Mouse (Mus musculus) kidney, postnatal 0 days (tissue): Measurements from ENCODE around the gene Gm2a. TPM values are rescaled to one million over a fixed set of nuclear protein-coding genes. Genes with fewer than 3 reads are reported as not detected.

ENCODE experiments used
- ATAC-seq: fragments of 200-750 bp; cut with Nextera tagmentation; replicated peaks from 2 replicates; pipeline ENCODE4 v1.8.0; 2017; ENCODE audit warnings: low read depth, moderate number of reproducible peaks, moderate TSS enrichment, moderate library complexity; ENCODE audit not compliant: low FRiP score
- DNase-seq: peaks from one replicate; pipeline ENCODE4 v3.0.0-alpha.2; 2016; ENCODE audit warnings: low spot score
- H3K27ac ChIP-seq: fragments of 300-500 bp; sonication (generic); 2 replicates; pipeline ENCODE4 v1.5.1; 2014; ENCODE audit warnings: mild to moderate bottlenecking
- H3K27me3 ChIP-seq: fragments of 300-500 bp; sonication (generic); 2 replicates; pipeline ENCODE4 v1.6.1; 2014; ENCODE audit warnings: low read length, mixed read lengths; ENCODE audit not compliant: insufficient read depth
- H3K36me3 ChIP-seq: fragments of 300-500 bp; sonication (generic); 2 replicates; pipeline ENCODE4 v1.6.1; 2014; ENCODE audit warnings: low read length, mixed read lengths; ENCODE audit not compliant: insufficient read depth
- H3K4me1 ChIP-seq: fragments of 300-500 bp; sonication (generic); replicated peaks from 2 replicates; pipeline ENCODE4 v1.6.1; 2014; ENCODE audit warnings: antibody characterized with exemption, low read length, mixed read lengths; ENCODE audit not compliant: insufficient read depth
- H3K4me2 ChIP-seq: fragments of 300-500 bp; sonication (generic); 2 replicates; pipeline ENCODE4 v1.6.1; 2014; ENCODE audit warnings: mild to moderate bottlenecking, low read length, moderate library complexity, mixed read lengths
- H3K4me3 ChIP-seq: fragments of 300-500 bp; sonication (generic); replicated peaks from 2 replicates; pipeline ENCODE4 v1.5.1; 2014; ENCODE audit warnings: low read depth, low read length
- H3K9ac ChIP-seq: fragments of 300-500 bp; sonication (generic); 2 replicates; pipeline ENCODE4 v1.6.1; 2014; ENCODE audit warnings: low read depth, low read length
- H3K9me3 ChIP-seq: fragments of 300-500 bp; sonication (generic); replicated peaks from 2 replicates; pipeline ENCODE4 v1.6.1; 2016; ENCODE audit warnings: low read length, inconsistent platforms, mixed read lengths
- CTCF ChIP-seq: IDR thresholded peaks from 2 replicates; pipeline ENCODE4 v1.5.1; 2016; ENCODE audit warnings: antibody characterized with exemption, low read depth, mild to moderate bottlenecking, moderate library complexity
- WGBS: fragments of 180-500 bp; shearing (Covaris S2); extraction: QIAGEN DNeasy Blood & Tissue Kit; methylation state at CpG from one replicate; pipeline ENCODE4 v1.1.7; 2014; 5-methylcytosine and 5-hydroxymethylcytosine counted together
- polyA plus RNA-seq: library from polyadenylated mRNA; unstranded; fragments of >200 nt; fragmentation: Nextera tagmentation; extraction: Ambion mirVana; gene quantifications from 2 replicates; pipeline ENCODE4 v1.2.1, GENCODE M21; 2015

Gm2a gene
- polyA plus RNA-seq, 1 experiment from 2014 or later: 59.8 TPM

- no peak overlapping the region for H3K9ac ChIP-seq
- no peaks in the 10 kb centered on the region for H3K9me3 ChIP-seq
- H3K27ac ChIP-seq: no peak overlapping the region
- no peak overlapping the region for H3K4me3 ChIP-seq
- DNase-seq (no peak), ATAC-seq (no peak)
- no peaks in the 10 kb centered on the region for H3K27me3 ChIP-seq
- no peaks in the 10 kb centered on the region for H3K36me3 ChIP-seq
- no peak for TF ChIP-seq CTCF
- no peaks in the 10 kb centered on the region for H3K4me1 ChIP-seq
- WGBS: 59% methylated on average over 2 of the region's 2 CpGs
- H3K4me2 ChIP-seq: no peak overlapping the region
These were observed 28.9 kb upstream of the Gm2a start for GRCm38 (mm10) chr11:55069023-55069422.

DNA sequence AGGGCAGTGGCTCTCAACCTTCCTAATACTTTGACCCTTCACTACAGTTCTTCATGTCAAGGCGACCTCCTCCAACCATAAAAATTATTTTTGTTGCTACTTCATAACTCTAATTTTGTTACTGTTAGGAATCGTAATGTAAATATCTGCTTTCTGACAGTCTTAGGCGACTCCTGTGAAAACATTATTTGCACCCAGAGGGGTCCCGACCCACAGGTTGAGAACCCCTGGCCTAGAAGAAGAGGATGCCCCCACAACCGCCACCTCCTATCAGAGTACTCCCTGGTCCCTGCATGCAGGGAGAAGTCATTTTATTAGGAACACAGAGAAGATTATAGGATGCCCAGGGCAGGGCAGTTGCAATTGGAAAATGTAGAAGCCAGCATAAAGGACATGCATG lies 26.6 kb upstream of the Gm2a start:
- no peaks in the 10 kb centered on the region for H3K27me3 ChIP-seq
- H3K4me3 ChIP-seq: no peak overlapping the region
- H3K9me3 ChIP-seq: no peaks in the 10 kb centered on the region
- 86% methylated on average over 5 of the region's 5 CpGs for WGBS
- H3K27ac ChIP-seq: no peak overlapping the region
- no peaks in the 10 kb centered on the region for H3K4me1 ChIP-seq
- ATAC-seq (no peak), DNase-seq (no peak)
- no peak overlapping the region for H3K4me2 ChIP-seq
- no peak for TF ChIP-seq CTCF
- no peaks in the 10 kb centered on the region for H3K36me3 ChIP-seq
- H3K9ac ChIP-seq: no peak overlapping the region

GRCm38 (mm10) chr11:55072467-55072866 lies 25.4 kb upstream of the Gm2a start:
- H3K9ac ChIP-seq: no peak overlapping the region
- ATAC-seq (no peak), DNase-seq (no peak)
- no peak overlapping the region for H3K27ac ChIP-seq
- no peaks in the 10 kb centered on the region for H3K27me3 ChIP-seq
- no peaks in the 10 kb centered on the region for H3K36me3 ChIP-seq
- H3K9me3 ChIP-seq: no peaks in the 10 kb centered on the region
- no peak overlapping the region for H3K4me2 ChIP-seq
- no peak overlapping the region for H3K4me3 ChIP-seq
- WGBS: 77% methylated on average over 8 of the region's 8 CpGs
- no peaks in the 10 kb centered on the region for H3K4me1 ChIP-seq
- TF ChIP-seq CTCF: no peak

DNA sequence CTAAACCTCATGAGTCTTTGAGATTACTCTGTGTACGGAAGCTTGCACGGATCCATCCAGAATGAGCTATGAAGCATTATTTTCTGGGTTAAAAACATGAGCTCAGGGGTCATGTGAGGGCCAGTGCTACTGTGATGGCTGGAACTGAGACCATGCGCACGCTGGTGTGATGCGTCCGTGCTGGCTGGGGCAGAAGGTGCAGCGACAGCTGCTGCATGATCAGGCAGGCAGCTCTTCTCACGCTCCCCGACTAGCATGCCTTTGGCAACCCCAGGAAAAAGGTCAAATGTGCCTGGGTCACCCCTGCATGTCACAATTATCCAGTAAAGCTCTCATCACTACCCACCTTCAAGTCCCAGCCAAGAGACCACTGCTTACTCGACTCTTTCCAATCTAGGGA lies 24.7 kb upstream of the Gm2a start:
- no peak overlapping the region for H3K9ac ChIP-seq
- 55% methylated on average over 10 of the region's 10 CpGs for WGBS
- H3K9me3 ChIP-seq: no peaks in the 10 kb centered on the region

DNA sequence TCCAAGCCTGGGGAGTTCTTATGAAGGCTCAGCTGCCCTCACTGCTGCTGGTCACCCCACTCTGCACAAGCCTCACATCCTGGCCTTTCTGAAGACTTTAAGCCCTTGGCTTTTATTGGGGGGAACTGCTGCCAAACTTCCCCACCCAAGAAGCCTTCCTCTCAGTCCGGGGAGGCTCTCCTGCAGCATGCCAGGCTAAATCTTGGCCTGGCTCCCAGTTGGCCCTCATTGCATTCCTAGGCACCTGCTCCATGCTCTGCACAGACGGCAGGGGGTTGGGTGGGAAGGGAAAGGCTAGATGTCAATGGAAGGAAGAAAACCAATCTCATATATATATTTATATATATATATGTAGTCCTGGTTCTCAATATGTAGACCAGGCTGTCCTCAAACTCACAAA lies 22.3 kb upstream of the Gm2a start:
- Histone ChIP-seq H3K27me3 (no peaks in the 10 kb centered on the region), H3K9ac (no peak overlapping the region), H3K4me1 (0 out of 2 replicates have a peak, but pooled peaks cover 6% of the 10 kb centered on the region), H3K27ac (no peak overlapping the region), H3K4me2 (no peak overlapping the region), H3K36me3 (no peaks in the 10 kb centered on the region), H3K4me3 (no peak overlapping the region), H3K9me3 (no peaks in the 10 kb centered on the region)
- TF ChIP-seq CTCF: no peak
- 53% methylated on average over 2 of the region's 2 CpGs for WGBS
- ATAC-seq (no peak), DNase-seq (no peak)

More for the DNA sequence above, 24.7 kb upstream of the Gm2a start:
- Histone ChIP-seq H3K4me2 (no peak overlapping the region), H3K4me3 (no peak overlapping the region), H3K27me3 (no peaks in the 10 kb centered on the region), H3K27ac (no peak overlapping the region), H3K36me3 (no peaks in the 10 kb centered on the region), H3K4me1 (0 out of 2 replicates have a peak, but pooled peaks cover 3% of the 10 kb centered on the region)
- no peak for DNase-seq
- TF ChIP-seq CTCF: no peak
- ATAC-seq: no peak

DNA sequence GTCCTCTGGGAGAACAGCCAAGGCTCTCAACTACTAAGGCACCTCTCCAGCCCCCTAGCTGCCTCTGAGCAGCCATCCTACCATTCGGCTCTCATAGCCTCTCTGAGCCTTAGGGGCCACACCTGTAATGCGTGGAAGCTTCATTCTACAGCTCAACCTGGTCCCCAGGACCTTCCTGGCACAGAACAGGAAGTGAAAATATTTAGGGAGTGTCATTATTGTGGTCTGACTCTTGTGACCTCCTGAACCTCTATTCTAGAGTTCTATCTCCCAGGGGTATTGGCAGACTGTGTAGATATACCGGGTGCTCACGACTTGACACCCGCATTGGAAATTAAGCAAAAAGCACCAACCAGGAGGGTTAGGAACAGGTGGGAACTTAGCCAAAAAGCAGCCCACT lies 21.7 kb upstream of the Gm2a start:
- Histone ChIP-seq H3K4me1 (0 out of 2 replicates have a peak, but pooled peaks cover 6% of the 10 kb centered on the region), H3K36me3 (no peaks in the 10 kb centered on the region), H3K4me3 (no peak overlapping the region), H3K9me3 (no peaks in the 10 kb centered on the region), H3K27me3 (no peaks in the 10 kb centered on the region), H3K27ac (no peak overlapping the region), H3K9ac (no peak overlapping the region), H3K4me2 (no peak overlapping the region)
- TF ChIP-seq CTCF: no peak
- ATAC-seq (no peak), DNase-seq (no peak)
- WGBS: 82% methylated on average over 5 of the region's 5 CpGs
